Mouse (Mus musculus) kidney, embryonic 16.5 days (tissue): Measurements from ENCODE around the gene Cd2. TPM values are rescaled to one million over a fixed set of nuclear protein-coding genes. Genes with fewer than 3 reads are reported as not detected.

ENCODE experiments used
- ATAC-seq: fragments of 200-750 bp; cut with Nextera tagmentation; 2 replicates; pipeline ENCODE4 v1.8.0; 2017; ENCODE audit warnings: moderate TSS enrichment; ENCODE audit not compliant: low FRiP score, low TSS enrichment
- H3K27ac ChIP-seq: fragments of 300-500 bp; sonication (generic); 2 replicates; pipeline ENCODE4 v1.5.1; 2014; ENCODE audit warnings: low read length
- H3K27me3 ChIP-seq: fragments of 300-500 bp; sonication (generic); 2 replicates; pipeline ENCODE4 v1.6.1; 2014; ENCODE audit warnings: low read length, control low read depth, mixed read lengths; ENCODE audit not compliant: insufficient read depth
- H3K36me3 ChIP-seq: fragments of 300-500 bp; sonication (generic); 2 replicates; pipeline ENCODE4 v1.6.1; 2014; ENCODE audit warnings: low read length, control low read depth, mixed read lengths; ENCODE audit not compliant: insufficient read depth
- H3K4me1 ChIP-seq: fragments of 300-500 bp; sonication (generic); 2 replicates; pipeline ENCODE4 v1.6.1; 2014; ENCODE audit warnings: low read length, control low read depth, mixed read lengths; ENCODE audit not compliant: insufficient read depth
- H3K4me2 ChIP-seq: fragments of 300-500 bp; sonication (generic); replicated peaks from 2 replicates; pipeline ENCODE4 v1.6.1; 2014; ENCODE audit warnings: low read depth, low read length
- H3K4me3 ChIP-seq: fragments of 300-500 bp; sonication (generic); 2 replicates; pipeline ENCODE4 v1.5.1; 2014; ENCODE audit warnings: mild to moderate bottlenecking, low read length
- H3K9ac ChIP-seq: fragments of 300-500 bp; sonication (generic); replicated peaks from 2 replicates; pipeline ENCODE4 v1.6.1; 2014; ENCODE audit warnings: low read length
- H3K9me3 ChIP-seq: fragments of 300-500 bp; sonication (generic); 2 replicates; pipeline ENCODE4 v1.6.1; 2016; ENCODE audit warnings: low read length, control low read depth
- WGBS: fragments of 180-500 bp; shearing (Covaris S2); extraction: QIAGEN DNeasy Blood & Tissue Kit; methylation state at CpG from one replicate; pipeline ENCODE4 v1.1.7; 2014; 5-methylcytosine and 5-hydroxymethylcytosine counted together
- polyA plus RNA-seq: library from polyadenylated mRNA; unstranded; fragments of >200 nt; fragmentation: Nextera tagmentation; extraction: Ambion mirVana; gene quantifications from 2 replicates; pipeline ENCODE4 v1.2.1, GENCODE M21; 2015

Cd2 gene
- polyA plus RNA-seq, 1 experiment from 2014 or later, result 0.22 TPM

DNA sequence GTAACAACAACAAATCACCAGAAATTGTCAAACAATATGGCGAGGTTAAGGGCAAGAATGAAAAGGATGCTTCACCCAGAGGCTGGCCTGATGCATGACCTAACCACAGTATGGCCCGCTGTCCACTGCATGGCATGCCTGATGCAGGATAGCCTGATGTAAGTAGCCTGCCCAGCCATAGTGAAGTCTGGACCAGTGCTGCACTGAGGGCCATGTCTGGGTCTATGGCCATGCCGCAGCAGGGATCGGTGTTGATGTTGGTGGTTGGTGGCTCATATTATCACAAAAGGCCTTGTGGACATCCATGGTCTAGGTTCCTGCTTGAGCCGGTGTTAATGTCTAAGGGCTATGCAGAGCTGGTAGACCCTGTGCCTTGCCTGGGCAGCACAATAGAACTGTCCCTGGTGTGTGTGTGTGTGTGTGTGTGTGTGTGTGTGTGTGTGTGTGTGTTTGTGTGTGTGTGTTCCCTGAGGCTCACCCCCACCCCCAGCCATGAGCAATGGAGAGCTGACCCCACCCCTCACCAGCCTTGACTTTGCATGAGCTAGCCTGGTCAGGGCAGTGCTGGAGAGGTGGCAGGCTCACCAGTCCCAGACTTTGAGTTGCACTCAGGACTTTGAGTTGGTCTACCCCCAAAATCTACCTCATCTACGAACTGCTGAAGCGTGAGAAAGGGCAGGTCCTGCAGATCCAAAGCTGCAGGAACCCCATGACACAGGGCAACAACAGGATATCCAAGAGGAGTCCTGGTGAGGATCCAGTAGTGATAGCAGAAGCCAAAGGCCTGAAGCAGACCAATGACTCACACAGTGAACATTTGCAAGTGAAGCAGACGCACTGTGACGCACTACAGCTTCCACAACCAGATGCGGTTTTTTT is 7.0 kb upstream of the Cd2 start:
- 79% methylated on average over 10 of the region's 10 CpGs for WGBS
- ATAC-seq, result peak; percentile 33; the same call in 1 of the 2 replicates
- no peak overlapping the region for H3K27ac ChIP-seq
- H3K4me3 ChIP-seq, result no peak overlapping the region
- no peaks in the 10 kb centered on the region for H3K4me1 ChIP-seq
- H3K27me3 ChIP-seq, result no peaks in the 10 kb centered on the region
- no peaks in the 10 kb centered on the region for H3K9me3 ChIP-seq
- H3K4me2 ChIP-seq, result no peak overlapping the region
- no peak overlapping the region for H3K9ac ChIP-seq
- H3K36me3 ChIP-seq, result no peaks in the 10 kb centered on the region

GRCm38 (mm10) chr3:101293571-101294135 is 5.9 kb upstream of the Cd2 start:
- H3K9me3 ChIP-seq, result no peaks in the 10 kb centered on the region
- no peak overlapping the region for H3K9ac ChIP-seq
- ATAC-seq, result no peak
- H3K4me1 ChIP-seq, result no peaks in the 10 kb centered on the region
- no peak overlapping the region for H3K27ac ChIP-seq
- no peaks in the 10 kb centered on the region for H3K27me3 ChIP-seq
- no peak overlapping the region for H3K4me2 ChIP-seq
- H3K36me3 ChIP-seq, result no peaks in the 10 kb centered on the region
- WGBS, result 84% methylated on average over 8 of the region's 8 CpGs
- no peak overlapping the region for H3K4me3 ChIP-seq

- Histone ChIP-seq H3K4me1 (no peaks in the 10 kb centered on the region), H3K27ac (no peak overlapping the region), H3K4me3 (no peak overlapping the region), H3K9ac (no peak overlapping the region), H3K27me3 (no peaks in the 10 kb centered on the region), H3K9me3 (no peaks in the 10 kb centered on the region), H3K4me2 (no peak overlapping the region), H3K36me3 (no peaks in the 10 kb centered on the region)
- ATAC-seq, result no peak
- 78% methylated on average over 5 of the region's 5 CpGs for WGBS
Observed at GRCm38 (mm10) chr3:101292611-101293010, 4.9 kb upstream of the Cd2 start.

DNA sequence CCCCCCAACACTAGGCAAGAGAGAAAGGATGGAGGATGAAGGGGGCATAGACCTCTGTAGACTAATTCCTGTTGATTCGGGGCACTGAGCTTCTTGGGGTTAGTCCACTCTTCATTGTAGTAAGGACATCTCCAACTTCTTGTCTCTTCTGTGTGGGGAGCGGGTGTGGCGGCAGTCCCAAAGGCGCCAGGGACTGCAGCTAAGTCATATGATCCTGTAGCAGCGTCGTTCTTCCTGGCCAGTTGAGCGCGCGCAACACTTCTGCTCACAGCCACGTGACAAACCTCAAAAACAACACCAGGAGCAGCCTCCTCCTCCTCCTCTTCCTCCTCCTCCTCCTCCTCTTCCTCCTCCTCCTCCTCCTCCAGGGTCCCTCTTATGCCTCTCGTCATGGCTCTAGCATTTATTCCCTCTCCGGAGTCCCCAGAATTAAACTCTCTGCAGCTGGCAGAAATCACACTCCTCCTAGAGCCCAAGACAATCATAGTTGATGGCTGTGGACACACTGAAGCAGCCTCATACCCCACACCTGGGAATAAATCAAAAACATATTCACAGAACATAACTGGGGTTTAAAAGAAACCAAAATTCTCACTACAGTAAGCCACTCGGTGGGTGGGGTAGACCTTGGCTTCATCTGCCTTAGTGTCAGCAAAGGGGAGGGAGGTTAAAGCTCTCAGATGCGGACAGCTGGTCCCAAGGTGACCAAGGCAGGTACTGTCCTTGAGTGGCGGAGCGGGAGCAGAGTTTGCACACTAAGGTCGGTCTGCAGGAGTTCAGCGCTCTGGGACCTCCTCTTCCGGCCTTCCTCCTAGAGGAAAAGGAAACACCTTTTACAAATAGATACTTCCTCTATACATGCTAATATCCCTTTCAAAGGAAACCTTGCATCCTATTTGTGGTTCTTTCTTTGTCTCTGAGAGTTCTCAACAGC is 3.1 kb upstream of the Cd2 start:
- Histone ChIP-seq H3K27me3 (no peaks in the 10 kb centered on the region), H3K9ac (no peak overlapping the region), H3K4me2 (no peak overlapping the region), H3K4me3 (no peak overlapping the region), H3K9me3 (no peaks in the 10 kb centered on the region), H3K4me1 (no peaks in the 10 kb centered on the region), H3K36me3 (no peaks in the 10 kb centered on the region), H3K27ac (no peak overlapping the region)
- no peak for ATAC-seq
- 69% methylated on average over 19 of the region's 19 CpGs for WGBS

- no peaks in the 10 kb centered on the region for H3K27me3 ChIP-seq
- no peaks in the 10 kb centered on the region for H3K36me3 ChIP-seq
- no peak overlapping the region for H3K9ac ChIP-seq
- H3K4me2 ChIP-seq, result no peak overlapping the region
- no peaks in the 10 kb centered on the region for H3K4me1 ChIP-seq
- ATAC-seq, result no peak
- H3K4me3 ChIP-seq, result no peak overlapping the region
- H3K9me3 ChIP-seq, result no peaks in the 10 kb centered on the region
- 80% methylated on average over 7 of the region's 7 CpGs for WGBS
- no peak overlapping the region for H3K27ac ChIP-seq
Observed at GRCm38 (mm10) chr3:101290036-101290435, 2.3 kb upstream of the Cd2 start.

GRCm38 (mm10) chr3:101289406-101289805 is 1.7 kb upstream of the Cd2 start:
- Histone ChIP-seq H3K9me3 (no peaks in the 10 kb centered on the region), H3K27me3 (no peaks in the 10 kb centered on the region), H3K27ac (no peak overlapping the region), H3K4me3 (no peak overlapping the region), H3K36me3 (no peaks in the 10 kb centered on the region), H3K9ac (no peak overlapping the region), H3K4me1 (no peaks in the 10 kb centered on the region), H3K4me2 (no peak overlapping the region)
- ATAC-seq, result no peak
- 85% methylated on average over 3 of the region's 3 CpGs for WGBS

- Histone ChIP-seq H3K4me2 (no peak overlapping the region), H3K27ac (no peak overlapping the region), H3K36me3 (no peaks in the 10 kb centered on the region), H3K4me1 (no peaks in the 10 kb centered on the region), H3K9me3 (no peaks in the 10 kb centered on the region), H3K4me3 (no peak overlapping the region), H3K27me3 (no peaks in the 10 kb centered on the region), H3K9ac (no peak overlapping the region)
- 85% methylated on average over 12 of the region's 12 CpGs for WGBS
- ATAC-seq, result no peak
Observed at GRCm38 (mm10) chr3:101286336-101287325, 1.1 kb downstream of the Cd2 start.

GRCm38 (mm10) chr3:101285851-101286250 is 1.9 kb downstream of the Cd2 start:
- no peak for ATAC-seq
- H3K4me3 ChIP-seq, result no peak overlapping the region
- WGBS, result 93% methylated on average over 12 of the region's 12 CpGs

More at GRCm38 (mm10) chr3:101285851-101286250, 1.9 kb downstream of the Cd2 start:
- no peaks in the 10 kb centered on the region for H3K9me3 ChIP-seq
- H3K27ac ChIP-seq, result no peak overlapping the region
- H3K4me2 ChIP-seq, result no peak overlapping the region
- H3K27me3 ChIP-seq, result no peaks in the 10 kb centered on the region
- no peak overlapping the region for H3K9ac ChIP-seq
- H3K36me3 ChIP-seq, result no peaks in the 10 kb centered on the region
- peaks cover 6% of the 10 kb centered on the region; the same call in 1 of the 2 replicates for H3K4me1 ChIP-seq
